Mouse (Mus musculus): ENCODE data around the gene Acot11.
A peak's percentile ranks its signal among the peaks of the same experiment; 100 is the strongest.

DNA sequence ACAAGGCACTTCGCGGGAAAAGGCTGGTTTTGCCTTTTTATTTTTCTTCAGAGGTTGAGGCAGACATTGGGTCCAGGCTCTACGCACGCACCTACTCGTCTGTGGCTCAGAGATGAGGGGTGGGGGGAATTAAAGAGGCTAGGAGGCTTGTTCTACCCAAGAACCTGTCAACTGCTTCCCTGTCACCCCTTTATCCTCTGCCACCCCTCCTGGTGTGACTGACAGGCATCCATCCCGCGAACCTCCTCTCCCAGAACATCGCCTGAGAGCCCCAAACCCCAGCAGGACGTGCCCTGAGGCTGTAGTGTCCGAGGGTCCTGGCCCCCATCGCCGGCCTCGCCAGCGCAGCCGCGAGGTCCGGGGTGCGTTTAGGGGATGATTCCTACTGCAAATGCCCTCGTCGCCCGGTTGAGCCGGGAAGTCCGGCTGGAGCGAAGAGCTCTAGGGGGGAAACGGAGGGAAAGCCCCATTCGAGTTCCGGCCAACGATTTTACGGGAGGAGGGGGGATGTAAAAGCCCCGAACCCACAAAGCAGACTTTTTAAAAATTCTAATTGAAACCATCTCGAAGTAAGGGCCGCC is 34.5 kb upstream of the Acot11 start:
- TF ChIP-seq POLR2A (IDR thresholded peaks at IDR 0.05; ENCODE audit: low read depth, low read length) (peak; percentile 68), CTCF (IDR thresholded peaks at IDR 0.05; ENCODE audit: borderline replicate concordance, insufficient read depth, low read length) (no peak)

Measured in embryonic fibroblast, embryonic 13.5 days (primary cell).